Mouse (Mus musculus): ENCODE data around the gene 9430007A20Rik. TPM values are rescaled to one million over a fixed set of nuclear protein-coding genes. Genes with fewer than 3 reads are reported as not detected.
"Not testable (repeated sequence)": the region's sequence is repeated elsewhere in the genome, so short reads cannot be mapped to it uniquely, and the experiment has no call there.

The 9430007A20Rik gene
- polyA plus RNA-seq (2015; fragmentation: Nextera tagmentation; extraction: Ambion mirVana): not detected in 2 replicates

DNA sequence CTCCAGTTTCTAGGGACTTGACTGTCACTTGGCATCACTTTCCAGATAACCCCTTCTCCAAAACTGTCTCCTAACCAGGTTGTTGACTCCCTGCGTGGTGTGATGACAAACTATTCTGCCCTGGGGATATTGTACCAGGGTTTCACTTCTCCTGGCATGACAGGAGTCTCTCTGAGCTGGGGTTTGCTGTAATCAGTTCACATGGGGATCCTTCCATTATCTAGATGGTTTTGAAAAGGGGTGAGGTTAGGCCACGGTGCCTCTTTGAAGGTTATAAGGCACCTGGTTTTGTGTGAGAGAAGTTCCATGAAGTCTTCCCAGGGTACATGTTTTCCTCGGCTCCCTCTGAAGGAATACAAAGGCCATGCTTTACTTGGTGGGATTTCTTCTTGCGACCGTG is at the start of gene 9430007A20Rik:
Gene 9430007A20Rik (plus strand): TSS at position 301 of the 400 bp plus-strand sequence.
- H3K4me2 ChIP-seq: no peak within 1 kb of the TSS
- H3K27me3 ChIP-seq (replicated peaks): no peaks in the 10 kb centered on the region
- H3K27ac ChIP-seq (replicated peaks): no peak within 1 kb of the TSS
- peaks cover 14% of the 10 kb centered on the region for H3K9me3 ChIP-seq
- ATAC-seq (ENCODE audit: extremely low read depth, insufficient number of reproducible peaks, low FRiP score, low TSS enrichment): no peak
- H3K9ac ChIP-seq: no peak within 1 kb of the TSS
- no peaks in the 10 kb centered on the region for H3K36me3 ChIP-seq
- H3K4me1 ChIP-seq: no peaks in the 10 kb centered on the region
- H3K4me3 ChIP-seq: no peak within 1 kb of the TSS
- WGBS: 68% methylated on average over 5 of the region's 5 CpGs

DNA sequence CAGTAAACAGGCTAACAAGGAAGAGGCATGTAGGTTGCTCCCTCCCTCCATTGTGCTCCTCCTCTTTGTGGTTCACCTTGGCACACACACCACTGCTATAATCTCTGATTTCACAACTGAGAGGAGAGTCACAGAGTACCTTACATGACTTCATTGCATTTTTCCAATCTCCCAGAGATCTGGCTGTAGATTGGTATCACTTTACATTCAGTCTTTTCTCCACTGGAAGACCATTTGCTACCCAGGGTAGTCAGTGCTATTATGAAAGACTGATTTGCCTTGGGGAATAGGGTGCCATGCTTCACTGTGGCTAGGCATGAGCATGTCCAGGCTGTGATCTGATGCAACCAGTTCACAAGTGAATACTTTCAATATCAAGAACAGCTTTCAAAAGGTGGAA is 26.3 kb upstream of the 9430007A20Rik start:
- Histone ChIP-seq H3K4me2 (no peak overlapping the region), H3K4me3 (no peak overlapping the region), H3K36me3 (no peaks in the 10 kb centered on the region), H3K4me1 (no peaks in the 10 kb centered on the region), H3K27me3 (replicated peaks) (no peaks in the 10 kb centered on the region), H3K9me3 (peaks cover 3% of the 10 kb centered on the region; the same call in 1 of the 2 replicates), H3K27ac (replicated peaks) (no peak overlapping the region), H3K9ac (no peak overlapping the region)
- ATAC-seq (ENCODE audit: extremely low read depth, insufficient number of reproducible peaks, low FRiP score, low TSS enrichment): no peak

DNA sequence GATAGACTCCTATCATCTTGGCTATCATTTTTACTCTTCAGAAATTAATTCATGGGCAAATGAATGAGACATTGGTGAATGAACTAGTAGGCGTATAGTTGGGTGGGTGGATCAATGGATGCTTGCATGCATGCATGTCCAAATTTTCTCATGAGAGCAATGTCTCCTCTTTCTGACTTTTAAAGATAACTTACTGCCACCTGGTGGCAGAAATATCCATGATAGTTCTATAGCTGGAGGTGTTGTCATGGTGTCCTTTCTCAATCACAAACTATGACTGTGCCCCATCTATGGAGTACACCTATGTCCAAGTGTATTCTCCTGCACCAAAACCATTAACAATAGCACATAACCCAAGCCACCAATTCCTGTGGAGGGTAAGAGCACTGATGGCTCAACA is 13.1 kb upstream of the 9430007A20Rik start:
- Histone ChIP-seq H3K27ac (replicated peaks) (no peak overlapping the region), H3K4me3 (no peak overlapping the region), H3K4me1 (no peaks in the 10 kb centered on the region), H3K9ac (no peak overlapping the region), H3K4me2 (no peak overlapping the region), H3K27me3 (replicated peaks) (no peaks in the 10 kb centered on the region), H3K36me3 (no peaks in the 10 kb centered on the region), H3K9me3 (peaks cover 5% of the 10 kb centered on the region; the same call in 1 of the 2 replicates)
- ATAC-seq (ENCODE audit: extremely low read depth, insufficient number of reproducible peaks, low FRiP score, low TSS enrichment): no peak
- WGBS: 64% methylated on average over 1 of the region's 1 CpGs

GRCm38 (mm10) chr4:144544689-144545088 is 25.1 kb downstream of the 9430007A20Rik start:
- Histone ChIP-seq H3K27me3 (replicated peaks) (no peaks in the 10 kb centered on the region), H3K9ac (no peak overlapping the region), H3K4me3 (no peak overlapping the region), H3K27ac (replicated peaks) (no peak overlapping the region), H3K9me3 (peaks cover 24% of the 10 kb centered on the region; the same call in 1 of the 2 replicates), H3K4me1 (no peaks in the 10 kb centered on the region), H3K4me2 (no peak overlapping the region), H3K36me3 (no peaks in the 10 kb centered on the region)
- 60% methylated on average over 1 of the region's 1 CpGs for WGBS
- ATAC-seq (ENCODE audit: extremely low read depth, insufficient number of reproducible peaks, low FRiP score, low TSS enrichment): no peak

- H3K27ac ChIP-seq (replicated peaks); H3K4me1 ChIP-seq; H3K4me3 ChIP-seq; ATAC-seq (ENCODE audit: extremely low read depth, insufficient number of reproducible peaks, low FRiP score, low TSS enrichment); H3K4me2 ChIP-seq; H3K9ac ChIP-seq; H3K27me3 ChIP-seq (replicated peaks); H3K36me3 ChIP-seq: not testable (repeated sequence)
- 82% methylated on average over 13 of the region's 13 CpGs for WGBS
- H3K9me3 ChIP-seq: peaks cover 28% of the 10 kb centered on the region; the same call in 1 of the 2 replicates
Observed at GRCm38 (mm10) chr4:144545339-144545738, 25.7 kb downstream of the 9430007A20Rik start.

DNA sequence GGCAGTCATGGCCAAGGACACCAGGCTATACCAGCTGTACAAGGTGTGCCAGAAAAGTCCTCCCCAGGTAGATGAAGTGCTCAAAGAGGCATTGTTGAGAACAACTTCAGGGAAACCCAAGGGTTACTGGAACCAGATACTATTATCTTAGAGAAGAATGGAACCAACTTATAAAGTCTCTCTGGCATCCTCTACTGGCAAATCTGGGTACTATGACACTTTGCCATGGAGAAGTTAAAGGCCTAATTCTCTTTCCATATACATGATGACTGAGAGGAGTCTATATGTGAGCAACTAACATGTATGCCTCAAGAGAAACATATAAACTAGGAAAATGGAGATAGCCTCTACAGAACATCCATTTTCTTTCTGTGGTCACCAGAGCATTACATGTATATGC is 31.5 kb downstream of the 9430007A20Rik start:
- no peak for ATAC-seq (ENCODE audit: extremely low read depth, insufficient number of reproducible peaks, low FRiP score, low TSS enrichment)

DNA sequence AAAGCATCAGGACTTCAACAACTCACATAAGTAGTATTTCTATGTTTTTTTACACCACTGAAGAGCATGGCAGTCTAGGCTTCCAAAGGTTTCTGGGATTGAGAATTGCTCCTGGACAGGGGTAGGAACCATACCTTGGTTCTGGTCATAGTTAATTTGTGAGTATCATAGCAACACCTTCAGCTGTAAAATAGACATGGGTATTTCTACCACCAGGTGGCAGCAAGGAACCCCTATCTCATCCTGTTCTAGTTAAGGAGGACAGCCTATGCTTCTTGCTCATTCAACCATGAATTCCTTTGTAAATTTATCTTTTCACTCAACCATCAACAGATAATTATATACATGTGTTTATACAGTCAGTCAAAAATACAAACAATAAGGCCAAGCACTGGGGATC is 40.2 kb downstream of the 9430007A20Rik start:
- H3K4me3 ChIP-seq: no peak overlapping the region
- no peak overlapping the region for H3K9ac ChIP-seq
- H3K27ac ChIP-seq (replicated peaks): no peak overlapping the region
- H3K4me1 ChIP-seq: no peaks in the 10 kb centered on the region
- peaks cover 36% of the 10 kb centered on the region; the same call in 1 of the 2 replicates for H3K9me3 ChIP-seq
- no peaks in the 10 kb centered on the region for H3K36me3 ChIP-seq
- no peak for ATAC-seq (ENCODE audit: extremely low read depth, insufficient number of reproducible peaks, low FRiP score, low TSS enrichment)
- no peaks in the 10 kb centered on the region for H3K27me3 ChIP-seq (replicated peaks)
- no peak overlapping the region for H3K4me2 ChIP-seq

More for the DNA sequence above, 31.5 kb downstream of the 9430007A20Rik start:
- peaks cover 19% of the 10 kb centered on the region; the same call in 1 of the 2 replicates for H3K9me3 ChIP-seq
- no peak overlapping the region for H3K9ac ChIP-seq
- H3K27me3 ChIP-seq (replicated peaks): no peaks in the 10 kb centered on the region
- no peak overlapping the region for H3K27ac ChIP-seq (replicated peaks)
- H3K4me3 ChIP-seq: no peak overlapping the region
- no peak overlapping the region for H3K4me2 ChIP-seq
- no peaks in the 10 kb centered on the region for H3K36me3 ChIP-seq
- H3K4me1 ChIP-seq: no peaks in the 10 kb centered on the region

DNA sequence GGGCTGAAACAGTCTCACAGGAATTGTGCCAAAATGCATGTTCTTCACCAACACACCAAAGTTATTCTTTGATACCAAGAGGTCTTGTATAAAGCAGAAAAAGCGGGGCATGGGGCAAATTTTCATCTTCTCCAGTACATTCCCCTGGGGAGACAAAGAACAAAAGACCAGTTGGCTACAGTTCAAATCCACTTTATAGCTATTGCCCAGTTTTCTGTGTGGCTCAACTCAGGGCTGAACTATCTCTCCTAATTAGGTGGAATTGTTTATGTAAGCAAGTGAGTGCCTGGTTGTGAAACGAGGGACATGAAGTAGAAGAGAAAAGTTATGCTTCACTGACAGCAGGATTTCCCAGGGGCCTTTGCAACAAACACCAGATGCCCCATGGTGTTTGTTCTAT is 41.6 kb downstream of the 9430007A20Rik start:
- Histone ChIP-seq H3K27me3 (replicated peaks) (no peaks in the 10 kb centered on the region), H3K36me3 (no peaks in the 10 kb centered on the region), H3K9me3 (peaks cover 42% of the 10 kb centered on the region), H3K4me1 (no peaks in the 10 kb centered on the region), H3K4me3 (no peak overlapping the region), H3K27ac (replicated peaks) (no peak overlapping the region), H3K4me2 (no peak overlapping the region), H3K9ac (no peak overlapping the region)
- no peak for ATAC-seq (ENCODE audit: extremely low read depth, insufficient number of reproducible peaks, low FRiP score, low TSS enrichment)
- WGBS: 38% methylated on average over 2 of the region's 2 CpGs

GRCm38 (mm10) chr4:144565034-144565433 is 45.4 kb downstream of the 9430007A20Rik start, which contains the start of gene Gm13124:
Gene Gm13124, minus strand, starts transcription at chr4:144565134.
- Histone ChIP-seq H3K4me1 (no peaks in the 10 kb centered on the region), H3K9me3 (peaks cover 34% of the 10 kb centered on the region), H3K27ac (replicated peaks) (no peak within 1 kb of the TSS), H3K27me3 (replicated peaks) (no peaks in the 10 kb centered on the region), H3K4me2 (no peak within 1 kb of the TSS), H3K9ac (no peak within 1 kb of the TSS), H3K36me3 (no peaks in the 10 kb centered on the region), H3K4me3 (no peak within 1 kb of the TSS)
- 82% methylated on average over 1 of the region's 1 CpGs for whole genome bisulfite sequencing
- ATAC-seq (ENCODE audit: extremely low read depth, insufficient number of reproducible peaks, low FRiP score, low TSS enrichment): no peak

- H3K27me3 ChIP-seq (replicated peaks): no peaks in the 10 kb centered on the region
- H3K4me3 ChIP-seq: no peak overlapping the region
- no peaks in the 10 kb centered on the region for H3K4me1 ChIP-seq
- H3K27ac ChIP-seq (replicated peaks): no peak overlapping the region
- H3K36me3 ChIP-seq: no peaks in the 10 kb centered on the region
- H3K9me3 ChIP-seq: peaks cover 27% of the 10 kb centered on the region
- ATAC-seq (ENCODE audit: extremely low read depth, insufficient number of reproducible peaks, low FRiP score, low TSS enrichment): no peak
- H3K4me2 ChIP-seq: no peak overlapping the region
- no peak overlapping the region for H3K9ac ChIP-seq
Observed at GRCm38 (mm10) chr4:144567752-144568151, 48.1 kb downstream of the 9430007A20Rik start.

Data from heart, embryonic 13.5 days (tissue).